Mouse (Mus musculus): ENCODE measurements around the gene Syvn1. TPM values are rescaled to one million over a fixed set of nuclear protein-coding genes. Genes with fewer than 3 reads are reported as not detected.

The Syvn1 gene
- polyA plus RNA-seq (2015; fragmentation: Illumina TruSeq; extraction: RNeasy Lipid Tissue Mini Kit (QIAGEN cat#74804); ENCODE audit: insufficient read depth, low read depth, low replicate concordance), result 76.9 TPM

DNA sequence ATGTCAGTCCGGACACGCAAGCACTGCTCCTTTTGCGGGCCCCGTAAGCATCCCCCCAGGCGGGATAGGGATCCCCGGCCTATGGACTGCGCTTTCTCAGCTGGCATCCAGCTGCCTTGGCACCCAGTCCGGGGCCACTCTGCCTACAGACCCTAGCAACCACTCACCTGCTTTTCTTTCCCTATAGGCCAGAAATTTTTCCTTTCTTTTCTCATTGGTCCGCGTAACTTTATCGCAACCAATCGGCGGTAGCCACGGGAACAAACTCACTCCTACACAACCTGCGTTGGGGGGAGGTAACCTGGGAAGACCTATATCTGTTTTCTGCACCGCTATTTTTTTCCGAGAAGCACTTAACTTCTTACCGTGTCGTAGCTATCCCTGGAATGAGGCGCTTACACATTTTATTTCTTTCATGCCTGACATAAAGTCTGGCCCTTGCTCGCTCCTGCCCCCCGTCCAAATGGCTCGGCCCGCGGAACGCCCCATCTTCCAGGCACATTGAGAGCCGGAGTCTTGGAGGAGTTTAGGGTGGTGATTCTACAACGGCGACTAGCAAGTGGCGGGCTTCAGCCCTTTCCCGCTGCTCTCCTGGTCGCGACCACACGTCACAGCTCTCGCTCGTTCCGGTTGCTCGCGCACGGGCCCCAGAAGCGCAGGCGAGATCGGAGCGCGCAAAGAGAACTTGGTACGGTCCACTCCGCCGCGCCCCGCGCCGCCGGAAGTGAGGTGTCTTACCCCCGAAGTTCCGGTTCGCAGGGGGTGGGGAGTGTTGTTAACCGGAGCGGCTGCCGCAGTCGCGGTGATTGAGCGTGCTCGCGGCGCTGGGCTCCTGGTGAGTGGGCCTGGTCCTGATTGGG lies at the start of gene Syvn1:
Gene Syvn1, plus strand, starts transcription at position 283 of the 860 bp plus-strand sequence.

GRCm38 (mm10) chr19:6015511-6016315 lies 30.7 kb upstream of the Syvn1 start, which contains the start of gene Capn1:
Gene Capn1, minus strand, starts transcription at chr19:6015897.

GRCm38 (mm10) chr19:6057313-6058096 lies 11.1 kb downstream of the Syvn1 start, which contains the start of the genes Mrpl49 and Fau:
Gene Mrpl49, minus strand, starts transcription at chr19:6057785.
Gene Fau, plus strand, starts transcription at chr19:6057844.

DNA sequence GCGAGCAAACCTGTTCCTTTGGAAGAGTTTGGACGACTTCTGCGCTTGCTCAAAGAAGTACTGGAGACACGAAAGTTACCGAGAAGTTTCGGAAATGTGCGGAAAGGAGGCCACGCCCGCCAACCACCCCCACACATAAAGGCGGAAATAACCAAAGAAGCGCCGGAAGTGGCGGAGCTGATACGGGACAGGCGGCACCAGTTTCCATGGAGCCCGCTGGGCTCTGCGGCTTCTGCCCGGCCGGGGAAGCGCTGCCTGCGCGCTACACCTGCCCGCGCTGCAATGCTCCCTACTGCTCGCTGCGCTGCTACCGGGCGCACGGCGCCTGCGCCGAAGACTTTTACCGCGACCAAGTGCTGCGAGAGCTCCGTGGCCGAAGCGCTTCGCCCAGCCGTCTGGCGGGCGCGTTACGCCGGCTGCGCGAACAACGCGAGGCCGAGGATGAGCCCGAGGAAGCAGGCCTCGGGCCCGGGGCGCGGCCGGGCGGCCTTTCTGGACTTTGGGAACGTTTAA lies 14.7 kb downstream of the Syvn1 start, which contains the start of gene Znhit2:
Gene Znhit2, plus strand, starts transcription at position 172 of the 513 bp plus-strand sequence.

GRCm38 (mm10) chr19:6067724-6068415 lies 21.5 kb downstream of the Syvn1 start, which contains the start of gene Tm7sf2:
Gene Tm7sf2, minus strand, starts transcription at chr19:6068373.

DNA sequence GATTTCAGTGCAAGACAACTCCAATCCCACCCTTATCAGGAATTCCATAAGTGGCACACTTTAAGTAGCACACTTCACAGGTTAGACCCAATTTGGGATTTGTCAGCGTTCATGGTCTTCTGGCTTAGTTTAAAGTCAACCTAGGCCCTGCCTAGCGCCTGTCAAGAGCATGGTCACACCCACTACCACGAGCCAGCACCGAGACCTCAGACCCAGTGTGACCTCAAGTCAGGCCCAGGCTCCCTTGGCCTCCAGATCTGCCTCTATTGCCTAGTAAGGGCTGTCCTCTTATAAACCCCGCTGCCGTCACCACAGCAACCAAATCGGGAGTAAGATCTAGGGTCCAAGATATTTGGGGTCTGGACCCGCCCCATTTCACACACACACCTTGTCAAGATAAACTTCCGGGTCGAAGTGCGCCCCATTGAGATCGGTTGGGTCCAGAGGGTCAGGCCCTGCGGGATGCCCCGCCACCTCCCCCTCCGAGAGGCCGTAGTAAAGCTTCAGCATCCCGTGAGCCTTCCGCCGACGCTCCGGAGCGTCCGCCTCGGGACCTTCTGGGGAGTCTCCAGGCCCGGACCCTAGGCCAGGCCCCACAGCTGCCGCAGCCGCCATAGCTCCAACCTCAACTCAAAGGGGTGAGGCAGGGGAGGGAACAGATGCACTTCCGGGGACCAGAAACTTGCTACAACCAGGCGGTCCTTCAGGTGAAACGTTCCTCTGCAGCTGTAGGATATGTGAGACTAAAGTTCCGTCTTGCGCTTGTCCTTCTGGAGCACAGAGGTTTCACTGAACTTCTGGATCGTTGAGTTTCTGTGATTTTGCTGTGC lies 30.4 kb downstream of the Syvn1 start, which contains the start of gene Vps51:
Gene Vps51, minus strand, starts transcription at position 668 of the 830 bp plus-strand sequence.

GRCm38 (mm10) chr19:6079983-6080480 lies 33.7 kb downstream of the Syvn1 start, which contains the start of gene Tmem262:
Gene Tmem262, plus strand, starts transcription at chr19:6080033.

GRCm38 (mm10) chr19:6082156-6082555 lies 35.8 kb downstream of the Syvn1 start, which contains the start of gene Gm28374:
Gene Gm28374, minus strand, starts transcription at chr19:6082256.

GRCm38 (mm10) chr19:6084478-6085248 lies 38.3 kb downstream of the Syvn1 start, which contains the start of the genes Zfpl1 and Cdca5:
Gene Zfpl1, minus strand, starts transcription at chr19:6084956.
Gene Cdca5, plus strand, starts transcription at chr19:6084983.

DNA sequence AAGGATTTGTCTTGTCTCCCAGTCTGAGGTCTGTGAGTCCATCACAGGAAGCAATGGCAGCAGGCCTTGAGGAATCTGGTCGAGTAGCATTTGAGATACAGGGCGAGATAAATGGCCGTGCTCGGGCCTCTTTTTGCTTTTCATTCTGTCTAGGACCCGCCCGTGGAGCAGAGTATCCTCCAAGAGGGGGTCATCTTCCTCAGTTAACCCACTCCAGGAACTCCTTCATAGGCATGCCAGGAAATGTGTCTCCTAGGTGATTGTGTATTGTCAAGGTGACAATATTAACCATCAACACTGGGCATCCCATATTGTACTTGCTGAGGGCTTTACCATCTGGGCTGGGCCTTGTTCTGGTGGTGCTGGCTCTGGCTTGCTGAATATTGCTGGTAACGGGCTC lies 47.7 kb downstream of the Syvn1 start, which contains the start of gene AC131692.1:
Gene AC131692.1, plus strand, starts transcription at position 301 of the 400 bp plus-strand sequence.

Other genes starting within 250 kb of the Syvn1 start
- 2.3 TPM for gene Frmd8, start 171.3 kb upstream of the Syvn1 start, polyA plus RNA-seq (2015; fragmentation: Illumina TruSeq; extraction: RNeasy Lipid Tissue Mini Kit (QIAGEN cat#74804); ENCODE audit: insufficient read depth, low read depth, low replicate concordance)
- 7.3 TPM for gene Slc25a45, start 168.8 kb upstream of the Syvn1 start, polyA plus RNA-seq (2015; fragmentation: Illumina TruSeq; extraction: RNeasy Lipid Tissue Mini Kit (QIAGEN cat#74804); ENCODE audit: insufficient read depth, low read depth, low replicate concordance)
- gene Tigd3, start 152.4 kb upstream of the Syvn1 start, polyA plus RNA-seq (2015; fragmentation: Illumina TruSeq; extraction: RNeasy Lipid Tissue Mini Kit (QIAGEN cat#74804); ENCODE audit: insufficient read depth, low read depth, low replicate concordance), result not detected
- 16.6 TPM for gene Dpf2, start 133.6 kb upstream of the Syvn1 start, polyA plus RNA-seq (2015; fragmentation: Illumina TruSeq; extraction: RNeasy Lipid Tissue Mini Kit (QIAGEN cat#74804); ENCODE audit: insufficient read depth, low read depth, low replicate concordance)
- gene Cdc42ep2, start 121.8 kb upstream of the Syvn1 start, polyA plus RNA-seq (2015; fragmentation: Illumina TruSeq; extraction: RNeasy Lipid Tissue Mini Kit (QIAGEN cat#74804); ENCODE audit: insufficient read depth, low read depth, low replicate concordance), result 4.4 TPM
- gene Pola2, start 82.4 kb upstream of the Syvn1 start, polyA plus RNA-seq (2015; fragmentation: Illumina TruSeq; extraction: RNeasy Lipid Tissue Mini Kit (QIAGEN cat#74804); ENCODE audit: insufficient read depth, low read depth, low replicate concordance), result 6.8 TPM
- gene Slc22a20, start 60.4 kb upstream of the Syvn1 start, polyA plus RNA-seq (2015; fragmentation: Illumina TruSeq; extraction: RNeasy Lipid Tissue Mini Kit (QIAGEN cat#74804); ENCODE audit: insufficient read depth, low read depth, low replicate concordance), result not detected
- gene Capn1, start 30.7 kb upstream of the Syvn1 start, polyA plus RNA-seq (2015; fragmentation: Illumina TruSeq; extraction: RNeasy Lipid Tissue Mini Kit (QIAGEN cat#74804); ENCODE audit: insufficient read depth, low read depth, low replicate concordance), result 5.9 TPM
- 5.0 TPM for gene Mrpl49, start 11.2 kb downstream of the Syvn1 start, polyA plus RNA-seq (2015; fragmentation: Illumina TruSeq; extraction: RNeasy Lipid Tissue Mini Kit (QIAGEN cat#74804); ENCODE audit: insufficient read depth, low read depth, low replicate concordance)
- 570 TPM for gene Fau, start 11.3 kb downstream of the Syvn1 start, polyA plus RNA-seq (2015; fragmentation: Illumina TruSeq; extraction: RNeasy Lipid Tissue Mini Kit (QIAGEN cat#74804); ENCODE audit: insufficient read depth, low read depth, low replicate concordance)
- 7.4 TPM for gene Znhit2, start 14.6 kb downstream of the Syvn1 start, polyA plus RNA-seq (2015; fragmentation: Illumina TruSeq; extraction: RNeasy Lipid Tissue Mini Kit (QIAGEN cat#74804); ENCODE audit: insufficient read depth, low read depth, low replicate concordance)
- gene Tm7sf2, start 21.8 kb downstream of the Syvn1 start, polyA plus RNA-seq (2015; fragmentation: Illumina TruSeq; extraction: RNeasy Lipid Tissue Mini Kit (QIAGEN cat#74804); ENCODE audit: insufficient read depth, low read depth, low replicate concordance), result 14.9 TPM
- gene Vps51, start 30.7 kb downstream of the Syvn1 start, polyA plus RNA-seq (2015; fragmentation: Illumina TruSeq; extraction: RNeasy Lipid Tissue Mini Kit (QIAGEN cat#74804); ENCODE audit: insufficient read depth, low read depth, low replicate concordance), result 19.7 TPM
- gene Tmem262, start 33.5 kb downstream of the Syvn1 start, polyA plus RNA-seq (2015; fragmentation: Illumina TruSeq; extraction: RNeasy Lipid Tissue Mini Kit (QIAGEN cat#74804); ENCODE audit: insufficient read depth, low read depth, low replicate concordance), result not detected
- gene Gm28374, start 35.7 kb downstream of the Syvn1 start, polyA plus RNA-seq (2015; fragmentation: Illumina TruSeq; extraction: RNeasy Lipid Tissue Mini Kit (QIAGEN cat#74804); ENCODE audit: insufficient read depth, low read depth, low replicate concordance), result not detected
- gene Zfpl1, start 38.4 kb downstream of the Syvn1 start, polyA plus RNA-seq (2015; fragmentation: Illumina TruSeq; extraction: RNeasy Lipid Tissue Mini Kit (QIAGEN cat#74804); ENCODE audit: insufficient read depth, low read depth, low replicate concordance), result 16.8 TPM
- gene Cdca5, start 38.4 kb downstream of the Syvn1 start, polyA plus RNA-seq (2015; fragmentation: Illumina TruSeq; extraction: RNeasy Lipid Tissue Mini Kit (QIAGEN cat#74804); ENCODE audit: insufficient read depth, low read depth, low replicate concordance), result not detected
- gene AC131692.1, start 47.8 kb downstream of the Syvn1 start, polyA plus RNA-seq (2015; fragmentation: Illumina TruSeq; extraction: RNeasy Lipid Tissue Mini Kit (QIAGEN cat#74804); ENCODE audit: insufficient read depth, low read depth, low replicate concordance), result not detected
- gene Naaladl1, start 59.2 kb downstream of the Syvn1 start, polyA plus RNA-seq (2015; fragmentation: Illumina TruSeq; extraction: RNeasy Lipid Tissue Mini Kit (QIAGEN cat#74804); ENCODE audit: insufficient read depth, low read depth, low replicate concordance), result not detected
- 3.3 TPM for gene Sac3d1, start 72.1 kb downstream of the Syvn1 start, polyA plus RNA-seq (2015; fragmentation: Illumina TruSeq; extraction: RNeasy Lipid Tissue Mini Kit (QIAGEN cat#74804); ENCODE audit: insufficient read depth, low read depth, low replicate concordance)
- 10.1 TPM for gene Snx15, start 81.7 kb downstream of the Syvn1 start, polyA plus RNA-seq (2015; fragmentation: Illumina TruSeq; extraction: RNeasy Lipid Tissue Mini Kit (QIAGEN cat#74804); ENCODE audit: insufficient read depth, low read depth, low replicate concordance)
- 1.2 TPM for gene Batf2, start 94.4 kb downstream of the Syvn1 start, polyA plus RNA-seq (2015; fragmentation: Illumina TruSeq; extraction: RNeasy Lipid Tissue Mini Kit (QIAGEN cat#74804); ENCODE audit: insufficient read depth, low read depth, low replicate concordance)
- 9.0 TPM for gene Arl2, start 95.0 kb downstream of the Syvn1 start, polyA plus RNA-seq (2015; fragmentation: Illumina TruSeq; extraction: RNeasy Lipid Tissue Mini Kit (QIAGEN cat#74804); ENCODE audit: insufficient read depth, low read depth, low replicate concordance)
- not detected for gene Majin, start 137.8 kb downstream of the Syvn1 start, polyA plus RNA-seq (2015; fragmentation: Illumina TruSeq; extraction: RNeasy Lipid Tissue Mini Kit (QIAGEN cat#74804); ENCODE audit: insufficient read depth, low read depth, low replicate concordance)
- gene Gpha2, start 179.8 kb downstream of the Syvn1 start, polyA plus RNA-seq (2015; fragmentation: Illumina TruSeq; extraction: RNeasy Lipid Tissue Mini Kit (QIAGEN cat#74804); ENCODE audit: insufficient read depth, low read depth, low replicate concordance), result not detected
- gene Ppp2r5b, start 189.3 kb downstream of the Syvn1 start, polyA plus RNA-seq (2015; fragmentation: Illumina TruSeq; extraction: RNeasy Lipid Tissue Mini Kit (QIAGEN cat#74804); ENCODE audit: insufficient read depth, low read depth, low replicate concordance), result 8.9 TPM
- 8.4 TPM for gene Atg2a, start 195.1 kb downstream of the Syvn1 start, polyA plus RNA-seq (2015; fragmentation: Illumina TruSeq; extraction: RNeasy Lipid Tissue Mini Kit (QIAGEN cat#74804); ENCODE audit: insufficient read depth, low read depth, low replicate concordance)
- 9.0 TPM for gene Ehd1, start 230.1 kb downstream of the Syvn1 start, polyA plus RNA-seq (2015; fragmentation: Illumina TruSeq; extraction: RNeasy Lipid Tissue Mini Kit (QIAGEN cat#74804); ENCODE audit: insufficient read depth, low read depth, low replicate concordance)

All from pancreas, adult 10 weeks (tissue).